Mouse (Mus musculus) olfactory bulb, adult 2 months (tissue): ENCODE results near the gene Wnt3. TPM values are rescaled to one million over a fixed set of nuclear protein-coding genes. Genes with fewer than 3 reads are reported as not detected.
A peak's percentile ranks its signal among the peaks of the same experiment; 100 is the strongest.

Experiments
- H3K27ac ChIP-seq: fragments of 200-500 bp; 2 replicates; pipeline ENCODE4 v1.5.1; 2012; ENCODE audit warnings: low read depth, low read length; ENCODE audit not compliant: insufficient read depth
- H3K4me1 ChIP-seq: fragments of 200-500 bp; 2 replicates; pipeline ENCODE4 v1.6.1; 2012; ENCODE audit warnings: low read length; ENCODE audit not compliant: control insufficient read depth, insufficient read depth
- H3K4me3 ChIP-seq: fragments of 200-500 bp; 2 replicates; pipeline ENCODE4 v1.5.1; 2012; ENCODE audit warnings: mild to moderate bottlenecking, low read depth, low read length, moderate library complexity; ENCODE audit not compliant: insufficient read depth
- CTCF ChIP-seq: fragments of 200-500 bp; IDR thresholded peaks from 2 replicates; pipeline ENCODE4 v1.5.1; 2012; ENCODE audit warnings: low read depth, mild to moderate bottlenecking, low read length, moderate library complexity; ENCODE audit not compliant: insufficient read depth
- POLR2A ChIP-seq: fragments of 200-500 bp; IDR thresholded peaks from 2 replicates; pipeline ENCODE4 v1.6.1; 2012; ENCODE audit warnings: mild to moderate bottlenecking, low read depth, low read length, moderate library complexity; ENCODE audit not compliant: insufficient read depth
- WGBS: fragments of 180-500 bp; shearing (Covaris S2); methylation state at CpG from one replicate; pipeline ENCODE4 v1.1.7; 2018; 5-methylcytosine and 5-hydroxymethylcytosine counted together
- polyA plus RNA-seq: library from polyadenylated mRNA; stranded (reverse); fragments of >200 nt; gene quantifications from 2 replicates; pipeline ENCODE4 v1.2.4, GENCODE M21; 2012; ENCODE audit warnings: low replicate concordance; ENCODE audit not compliant: missing spikeins, insufficient read depth, insufficient read length

Gene Wnt3
- polyA plus RNA-seq, 1 experiment: not detected

GRCm38 (mm10) chr11:103808771-103809610 is 35.0 kb downstream of the Wnt3 start:
- no peak for TF ChIP-seq CTCF
- WGBS: 37% methylated on average over 29 of the region's 29 CpGs
- Histone ChIP-seq H3K4me1 (peaks cover 37% of the 10 kb centered on the region), H3K27ac (no peak overlapping the region), H3K4me3 (peak overlapping the region; percentile 47)

GRCm38 (mm10) chr11:103809611-103810598 is 36.0 kb downstream of the Wnt3 start:
- H3K27ac ChIP-seq: no peak overlapping the region
- peaks cover 33% of the 10 kb centered on the region for H3K4me1 ChIP-seq
- H3K4me3 ChIP-seq: peak overlapping the region; percentile 47
- TF ChIP-seq POLR2A: 0 out of 2 replicates have a peak, but pooled peaks have one; percentile 12
- no peak for TF ChIP-seq CTCF
- 6% methylated on average over 107 of the region's 107 CpGs for WGBS

- no peak for TF ChIP-seq POLR2A
- TF ChIP-seq CTCF: no peak
- peak overlapping the region; percentile 47 for H3K4me3 ChIP-seq
- no peak overlapping the region for H3K27ac ChIP-seq
- H3K4me1 ChIP-seq: peaks cover 34% of the 10 kb centered on the region
- WGBS: 55% methylated on average over 12 of the region's 12 CpGs
Measured at GRCm38 (mm10) chr11:103810631-103811030, 36.7 kb downstream of the Wnt3 start.

- Histone ChIP-seq H3K27ac (no peak overlapping the region), H3K4me1 (peaks cover 36% of the 10 kb centered on the region), H3K4me3 (no peak overlapping the region)
- TF ChIP-seq CTCF: no peak
- no peak for TF ChIP-seq POLR2A
- 65% methylated on average over 25 of the region's 25 CpGs for WGBS
Measured at GRCm38 (mm10) chr11:103811246-103811645, 37.3 kb downstream of the Wnt3 start.

GRCm38 (mm10) chr11:103814808-103815207 is 40.9 kb downstream of the Wnt3 start:
- Histone ChIP-seq H3K4me1 (peaks cover 16% of the 10 kb centered on the region), H3K27ac (no peak overlapping the region), H3K4me3 (no peak overlapping the region)
- WGBS: 70% methylated on average over 3 of the region's 3 CpGs
- no peak for TF ChIP-seq POLR2A
- no peak for TF ChIP-seq CTCF

GRCm38 (mm10) chr11:103815986-103816385 is 42.0 kb downstream of the Wnt3 start:
- 60% methylated on average over 13 of the region's 13 CpGs for WGBS
- Histone ChIP-seq H3K4me3 (no peak overlapping the region), H3K27ac (no peak overlapping the region), H3K4me1 (peaks cover 8% of the 10 kb centered on the region)
- TF ChIP-seq POLR2A: no peak
- TF ChIP-seq CTCF: no peak

GRCm38 (mm10) chr11:103816719-103817118 is 42.8 kb downstream of the Wnt3 start:
- H3K4me1 ChIP-seq: peaks cover 3% of the 10 kb centered on the region; the same call in 1 of the 2 replicates
- 91% methylated on average over 8 of the region's 8 CpGs for WGBS
- TF ChIP-seq POLR2A (no peak), CTCF (no peak)
- no peak overlapping the region for H3K4me3 ChIP-seq
- H3K27ac ChIP-seq: no peak overlapping the region

GRCm38 (mm10) chr11:103827201-103827600 is 53.3 kb downstream of the Wnt3 start:
- H3K4me1 ChIP-seq: no peaks in the 10 kb centered on the region; the same call in 1 of the 2 replicates
- TF ChIP-seq CTCF (no peak), POLR2A (no peak)
- no peak overlapping the region for H3K27ac ChIP-seq
- H3K4me3 ChIP-seq: no peak overlapping the region
- WGBS: 94% methylated on average over 6 of the region's 6 CpGs
